Comparison of ENCODE assay signal across 8 mouse cellular contexts in the genomic region with DNA sequence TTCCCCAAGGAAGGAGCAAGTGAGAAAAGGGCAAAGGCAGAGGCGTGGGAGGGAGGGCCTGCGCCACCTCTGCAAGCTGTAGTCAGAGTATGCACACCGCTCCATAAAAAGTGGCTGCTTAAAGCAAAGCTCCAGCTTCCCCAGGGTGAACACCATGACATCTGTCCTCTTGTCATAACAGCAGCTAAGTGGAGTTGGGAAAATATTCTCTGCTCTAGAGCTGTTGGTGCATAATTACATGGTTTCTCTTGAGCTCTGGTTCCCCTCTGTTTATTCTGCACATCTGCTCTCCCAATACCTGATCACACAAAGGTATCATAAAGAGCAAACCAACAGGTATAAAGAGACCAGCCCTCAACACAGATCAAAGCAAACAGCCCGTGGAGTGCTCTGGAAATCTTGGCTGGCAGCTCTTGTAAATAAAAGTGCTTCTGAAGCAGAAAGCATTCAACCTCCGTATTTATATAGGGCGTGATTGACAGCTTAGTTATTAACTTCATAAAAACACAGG.
DNase-seq lines count a peak whose midpoint lies in the region; ATAC-seq and TF ChIP-seq lines count a peak whose summit lies in the region.

No protein-coding gene starts in this region.

- no peak for TF ChIP-seq CTCF in CH12.LX (conservative IDR thresholded peaks at IDR 0.05 in 1 of 2, IDR thresholded peaks at IDR 0.05 in 1 of 2; ENCODE audit: low read depth in 2 of 2, low read length in 2 of 2)

- H3K9me3 ChIP-seq in CH12.LX (replicated peaks; ENCODE audit: low read length) = no peaks in the 10 kb centered on the region
- H3K9me3 ChIP-seq in hindbrain, embryonic 15.5 days = no peaks in the 10 kb centered on the region
- H3K9me3 ChIP-seq in lung, embryonic 16.5 days (ENCODE audit: control insufficient read depth, low read length) = no peaks in the 10 kb centered on the region

- H3K4me2 ChIP-seq in CH12.LX (ENCODE audit: insufficient read depth, low read depth, poor library complexity, severe bottlenecking) = no peak overlapping the region
- H3K4me2 ChIP-seq in hindbrain, embryonic 15.5 days = no peak overlapping the region
- no peak overlapping the region for H3K4me2 ChIP-seq in lung, embryonic 16.5 days (ENCODE audit: low read depth, low read length)

- in situ Hi-C loops in CH12.LX (cut with MboI; ENCODE audit: low pct_ligation_motif_present, low pct_unique_long_range_greater_than_20kb, low sequenced_read_pairs) = no loop called here

- H3K36me3 ChIP-seq in CH12.LX (replicated peaks in 1 of 2; ENCODE audit: control insufficient read depth in 1 of 2, insufficient read depth in 1 of 2, low read length in 1 of 2) = peaks cover 27 to 69% of the 10 kb centered on the region in 2 experiments
- no peaks in the 10 kb centered on the region for H3K36me3 ChIP-seq in hindbrain, embryonic 15.5 days
- H3K36me3 ChIP-seq in lung, embryonic 16.5 days (ENCODE audit: control insufficient read depth, insufficient read depth, low read length) = no peaks in the 10 kb centered on the region

- H3K9ac ChIP-seq in CH12.LX (ENCODE audit: insufficient read depth, low read depth) = no peak overlapping the region
- H3K9ac ChIP-seq in hindbrain, embryonic 15.5 days = no peak overlapping the region
- H3K9ac ChIP-seq in lung, embryonic 16.5 days (ENCODE audit: low read length) = no peak overlapping the region

- DNase-seq in CH12.LX (ENCODE audit: extremely low read depth) = no peak
- DNase-seq in spleen, postnatal 10 days (ENCODE audit: low spot score in 2 of 2) = no peak
- no peak for DNase-seq in retina, embryonic 14.5 days (ENCODE audit: low spot score)
- DNase-seq in gastrocnemius, adult 18-20 months (ENCODE audit: low spot score) = no peak
- no peak for DNase-seq in thymus, postnatal 10 days (ENCODE audit: low spot score in 2 of 2)

- dilution Hi-C loops in CH12.LX (cut with MboI; ENCODE audit: extremely low pct_ligation_motif_present, extremely low pct_unique_long_range_greater_than_20kb, low sequenced_read_pairs) = no loop called here

- no peak for TF ChIP-seq RAD21 in CH12.LX (IDR thresholded peaks at IDR 0.05; ENCODE audit: low read depth, low read length)

- ATAC-seq in hindbrain, embryonic 15.5 days (ENCODE audit: low FRiP score, low read depth) = peak; percentile 43; the same call in 1 of the 2 replicates
- ATAC-seq in lung, embryonic 16.5 days (ENCODE audit: low read depth) = peak; percentile 69

- H3K27me3 ChIP-seq in CH12.LX (replicated peaks) = no peaks in the 10 kb centered on the region
- no peaks in the 10 kb centered on the region for H3K27me3 ChIP-seq in hindbrain, embryonic 15.5 days
- no peaks in the 10 kb centered on the region for H3K27me3 ChIP-seq in lung, embryonic 16.5 days (ENCODE audit: control insufficient read depth, insufficient read depth, low read depth, low read length)

- H3K4me1 ChIP-seq in CH12.LX (ENCODE audit: control insufficient read depth in 1 of 2, insufficient read depth in 2 of 2) = peaks cover 3 to 23% of the 10 kb centered on the region in 2 experiments; a peak in 3 of 4 replicates
- H3K4me1 ChIP-seq in brown adipose tissue, adult 24 weeks (ENCODE audit: control insufficient read depth, insufficient read depth, insufficient read length, low read length) = peaks cover 37% of the 10 kb centered on the region
- peaks cover 43% of the 10 kb centered on the region for H3K4me1 ChIP-seq in hindbrain, embryonic 15.5 days (replicated peaks)
- peaks cover 51% of the 10 kb centered on the region for H3K4me1 ChIP-seq in lung, embryonic 16.5 days (replicated peaks; ENCODE audit: control insufficient read depth, insufficient read depth, low read length)

- no peak for TF ChIP-seq POLR2A in CH12.LX (IDR thresholded peaks at IDR 0.05; ENCODE audit: low read depth, low read length)

- 43% methylated on average over 6 of the region's 6 CpGs for WGBS in hindbrain, embryonic 15.5 days
- 26% methylated on average over 6 of the region's 6 CpGs for WGBS in lung, embryonic 16.5 days

- no peak overlapping the region for H3K4me3 ChIP-seq in CH12.LX (replicated peaks in 1 of 3; ENCODE audit: low read depth in 2 of 3, low read length in 2 of 3, poor library complexity in 1 of 3)
- H3K4me3 ChIP-seq in brown adipose tissue, adult 24 weeks (ENCODE audit: insufficient read depth, low read depth, low read length) = no peak overlapping the region
- H3K4me3 ChIP-seq in hindbrain, embryonic 15.5 days = no peak overlapping the region
- H3K4me3 ChIP-seq in lung, embryonic 16.5 days (ENCODE audit: low read length) = no peak overlapping the region

- H3K27ac ChIP-seq in CH12.LX (ENCODE audit: insufficient read depth, low read depth) = peak overlapping the region; percentile 14; the same call in 1 of the 2 replicates
- H3K27ac ChIP-seq in brown adipose tissue, adult 24 weeks (replicated peaks; ENCODE audit: low read depth, low read length) = peak overlapping the region; percentile 55
- H3K27ac ChIP-seq in hindbrain, embryonic 15.5 days (replicated peaks) = peak overlapping the region; percentile 58
- peak overlapping the region; percentile 82 for H3K27ac ChIP-seq in lung, embryonic 16.5 days (ENCODE audit: low read length)

- no peak for TF ChIP-seq EP300 in CH12.LX (IDR thresholded peaks at IDR 0.05; ENCODE audit: low read length)

- no peaks in the 10 kb centered on the region for H3K79me2 ChIP-seq in CH12.LX (replicated peaks; ENCODE audit: control insufficient read depth, extremely low read depth, insufficient read depth, poor library complexity, severe bottlenecking)

TF ChIP-seq in CH12.LX, 34 proteins besides CTCF, POLR2A, EP300 and RAD21:
- no peak for TF ChIP-seq MYC (IDR thresholded peaks at IDR 0.05; ENCODE audit: low read depth, low read length)
- no peak for TF ChIP-seq CHD1 (IDR thresholded peaks at IDR 0.05; ENCODE audit: low read depth, low read length)
- TF ChIP-seq MAX (IDR thresholded peaks at IDR 0.05; ENCODE audit: low read length) = no peak
- TF ChIP-seq USF2 (conservative IDR thresholded peaks at IDR 0.05; ENCODE audit: low read depth, low read length) = no peak
- no peak for TF ChIP-seq ETS1 (conservative IDR thresholded peaks at IDR 0.05; ENCODE audit: low read depth, low read length)
- no peak for TF ChIP-seq KAT2A (IDR thresholded peaks at IDR 0.05; ENCODE audit: insufficient replicate concordance, low read length)
- TF ChIP-seq JUND (conservative IDR thresholded peaks at IDR 0.05; ENCODE audit: low read depth, low read length) = no peak
- TF ChIP-seq GABPA (IDR thresholded peaks at IDR 0.05; ENCODE audit: insufficient replicate concordance, low read depth, low read length) = no peak
- TF ChIP-seq ZNF384 (IDR thresholded peaks at IDR 0.05; ENCODE audit: low read depth, low read length) = no peak
- TF ChIP-seq MAFK (IDR thresholded peaks at IDR 0.05; ENCODE audit: insufficient replicate concordance, low read length) = no peak
- TF ChIP-seq IRF4 (IDR thresholded peaks at IDR 0.05; ENCODE audit: low read depth, low read length) = no peak
- no peak for TF ChIP-seq E2F4 (IDR thresholded peaks at IDR 0.05; ENCODE audit: insufficient replicate concordance, low read depth, low read length)
- no peak for TF ChIP-seq NRF1 (IDR thresholded peaks at IDR 0.05; ENCODE audit: low read depth, low read length)
- TF ChIP-seq SMC3 (IDR thresholded peaks at IDR 0.05; ENCODE audit: low read depth, low read length) = no peak
- TF ChIP-seq UBTF (IDR thresholded peaks at IDR 0.05; ENCODE audit: low read depth, low read length) = no peak
- TF ChIP-seq MXI1 (IDR thresholded peaks at IDR 0.05; ENCODE audit: low read depth, low read length) = no peak
- TF ChIP-seq BHLHE40 (IDR thresholded peaks at IDR 0.05; ENCODE audit: low read depth, low read length) = no peak
- no peak for TF ChIP-seq ZMIZ1 (IDR thresholded peaks at IDR 0.05; ENCODE audit: low read depth, low read length)

Comparison
In these comparisons a context has a peak if more than half of its experiments do, and no peak if none do; other contexts are left out.
1. H3K27ac ChIP-seq: peak in every context shown above with its lines; median percentile 82 in lung, embryonic 16.5 days; 58 in hindbrain, embryonic 15.5 days; 55 in brown adipose tissue, adult 24 weeks; 14 in CH12.LX.